Mouse (Mus musculus): ENCODE measurements around the gene Wdr43.

DNA sequence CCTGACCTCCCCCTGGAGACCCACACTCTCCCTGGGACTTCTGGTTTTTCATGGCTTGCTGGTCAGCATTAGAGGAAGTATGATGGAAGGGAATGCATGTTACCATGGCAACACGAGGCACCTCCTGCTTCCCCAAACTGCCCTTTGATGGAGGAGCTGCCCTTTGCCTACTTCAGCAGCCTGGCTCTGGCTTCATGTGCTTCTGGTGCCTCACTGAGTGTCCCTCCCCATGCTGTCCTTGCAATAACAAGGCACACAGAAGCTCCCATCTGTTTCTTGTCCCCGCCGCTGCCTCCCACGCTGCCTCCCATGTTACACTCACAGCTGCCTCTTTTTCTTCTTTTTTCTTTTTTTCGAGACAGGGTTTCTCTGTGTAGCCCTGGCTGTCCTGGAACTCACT, 77.6 kb downstream of the Wdr43 start:
- no peak for TF ChIP-seq TCF12 (IDR thresholded peaks at IDR 0.05; ENCODE audit: low read depth, low read length)
- no peak for TF ChIP-seq JUN (IDR thresholded peaks at IDR 0.05; ENCODE audit: insufficient read depth, low read depth, low read length)
- TF ChIP-seq EP300 (IDR thresholded peaks at IDR 0.05; ENCODE audit: low read length): no peak
- no peak for TF ChIP-seq CTCF (conservative IDR thresholded peaks at IDR 0.05 in 1 of 2, IDR thresholded peaks at IDR 0.05 in 1 of 2; ENCODE audit: low read depth in 2 of 2, low read length in 2 of 2)
- TF ChIP-seq USF2 (conservative IDR thresholded peaks at IDR 0.05; ENCODE audit: low read depth, low read length): no peak
- no peak for TF ChIP-seq CHD1 (IDR thresholded peaks at IDR 0.05; ENCODE audit: low read depth, low read length)
- TF ChIP-seq POLR2A (IDR thresholded peaks at IDR 0.05; ENCODE audit: low read depth, low read length): no peak
- TF ChIP-seq NRF1 (IDR thresholded peaks at IDR 0.05; ENCODE audit: low read depth, low read length): no peak
- TF ChIP-seq MYC (IDR thresholded peaks at IDR 0.05; ENCODE audit: low read depth, low read length): no peak
- no peak for TF ChIP-seq SIN3A (IDR thresholded peaks at IDR 0.05; ENCODE audit: low read length)
- TF ChIP-seq ZMIZ1 (IDR thresholded peaks at IDR 0.05; ENCODE audit: low read depth, low read length): no peak
- TF ChIP-seq ZC3H11A (IDR thresholded peaks at IDR 0.05; ENCODE audit: low read depth, low read length): no peak
